Mouse (Mus musculus): ENCODE measurements around the gene Dupd1.

- TF ChIP-seq CTCF (IDR thresholded peaks at IDR 0.05) (peak; percentile 51), EP300 (IDR thresholded peaks at IDR 0.05) (no peak)
Measured at GRCm38 (mm10) chr14:21709545-21709944, 4.8 kb downstream of the Dupd1 start.

Measured in lung, postnatal 0 days (tissue).